Mouse (Mus musculus) erythroblast, embryonic 14.5 days (primary cell): ENCODE data around the gene Trappc2l. TPM values are rescaled to one million over a fixed set of nuclear protein-coding genes. Genes with fewer than 3 reads are reported as not detected.

Experiments
- H3K27me3 ChIP-seq: 2 replicates; pipeline ENCODE4 v1.6.1; 2012; ENCODE audit warnings: inconsistent platforms; ENCODE audit not compliant: control insufficient read depth
- H3K36me3 ChIP-seq: 2 replicates; pipeline ENCODE4 v1.6.1; 2012; ENCODE audit warnings: mild to moderate bottlenecking, inconsistent platforms; ENCODE audit not compliant: control insufficient read depth
- H3K4me1 ChIP-seq: 2 replicates; pipeline ENCODE4 v1.6.1; 2012; ENCODE audit warnings: inconsistent platforms; ENCODE audit not compliant: control insufficient read depth
- H3K4me3 ChIP-seq: replicated peaks from 2 replicates; pipeline ENCODE3; 2012; ENCODE audit warnings: moderate library complexity, mild to moderate bottlenecking, inconsistent platforms
- H3K9me3 ChIP-seq: 2 replicates; pipeline ENCODE4 v1.6.1; 2012; ENCODE audit warnings: low read length, inconsistent platforms, mixed read lengths; ENCODE audit not compliant: control insufficient read depth
- GATA1 ChIP-seq: IDR thresholded peaks from 2 replicates; pipeline ENCODE4 v1.6.1; 2012; ENCODE audit warnings: low read length, inconsistent platforms, mixed read lengths
- TAL1 ChIP-seq: IDR thresholded peaks from 3 replicates; pipeline ENCODE4 v1.6.1; 2012; ENCODE audit warnings: low read length, inconsistent platforms, mixed read lengths
- polyA plus RNA-seq: library from polyadenylated mRNA; stranded (reverse); fragments of >175 nt; gene quantifications from 2 replicates; pipeline ENCODE4 v1.2.3, GENCODE M21; 2012

Trappc2l gene
- polyA plus RNA-seq, 1 experiment: 0.16 TPM

GRCm38 (mm10) chr8:122593783-122594507, 17.5 kb upstream of the Trappc2l start:
- Histone ChIP-seq H3K9me3 (no peaks in the 10 kb centered on the region), H3K36me3 (no peaks in the 10 kb centered on the region; the same call in 1 of the 2 replicates), H3K4me3 (no peak overlapping the region), H3K4me1 (peaks cover 6% of the 10 kb centered on the region), H3K27me3 (no peaks in the 10 kb centered on the region)
- no peak for TF ChIP-seq GATA1
- no peak for TF ChIP-seq TAL1

DNA sequence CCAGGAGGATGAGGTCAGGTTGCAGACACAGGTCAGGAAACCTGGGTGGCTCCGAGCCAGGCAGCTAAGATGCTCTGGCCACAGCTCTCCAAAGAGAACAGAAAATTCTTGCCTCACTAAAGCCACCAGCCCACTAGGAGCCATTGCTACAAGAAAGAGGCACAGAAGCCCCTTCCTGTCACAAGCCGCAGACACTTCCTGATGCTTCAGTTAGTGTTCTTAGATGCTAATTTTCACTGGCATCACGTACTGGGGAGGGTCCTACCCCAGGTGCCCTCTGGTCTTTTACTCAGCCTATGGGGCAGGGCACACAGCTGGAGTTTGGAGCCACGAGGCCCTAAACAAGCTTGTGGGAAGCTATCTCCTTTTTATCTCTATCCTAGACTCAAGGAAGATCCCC, 15.4 kb upstream of the Trappc2l start:
- Histone ChIP-seq H3K4me3 (no peak overlapping the region), H3K4me1 (peaks cover 6% of the 10 kb centered on the region), H3K9me3 (no peaks in the 10 kb centered on the region), H3K36me3 (no peaks in the 10 kb centered on the region; the same call in 1 of the 2 replicates), H3K27me3 (no peaks in the 10 kb centered on the region)
- TF ChIP-seq GATA1: no peak
- TF ChIP-seq TAL1: no peak

DNA sequence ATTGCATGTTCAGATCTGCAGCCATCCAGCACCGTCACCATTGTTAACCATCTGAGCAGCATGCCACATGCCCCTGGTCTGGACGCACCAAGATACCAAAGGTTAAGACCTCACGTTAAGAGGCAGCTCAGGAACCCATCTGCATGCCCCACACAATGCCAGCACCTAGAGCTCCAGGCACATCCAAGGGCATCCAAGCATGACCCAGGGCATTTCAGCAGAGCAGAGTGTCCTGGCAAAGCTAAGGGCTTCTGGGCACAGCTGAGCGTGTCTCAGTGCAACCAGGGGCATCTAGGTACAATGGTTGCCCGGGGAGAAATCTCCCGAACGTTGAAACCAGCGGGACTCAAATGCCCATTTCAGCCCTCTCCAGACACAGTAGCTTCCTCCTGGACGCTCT, 10.8 kb upstream of the Trappc2l start:
- Histone ChIP-seq H3K27me3 (no peaks in the 10 kb centered on the region; the same call in 1 of the 2 replicates), H3K9me3 (no peaks in the 10 kb centered on the region), H3K4me3 (no peak overlapping the region), H3K36me3 (no peaks in the 10 kb centered on the region), H3K4me1 (no peaks in the 10 kb centered on the region)
- TF ChIP-seq GATA1 (no peak), TAL1 (no peak)

DNA sequence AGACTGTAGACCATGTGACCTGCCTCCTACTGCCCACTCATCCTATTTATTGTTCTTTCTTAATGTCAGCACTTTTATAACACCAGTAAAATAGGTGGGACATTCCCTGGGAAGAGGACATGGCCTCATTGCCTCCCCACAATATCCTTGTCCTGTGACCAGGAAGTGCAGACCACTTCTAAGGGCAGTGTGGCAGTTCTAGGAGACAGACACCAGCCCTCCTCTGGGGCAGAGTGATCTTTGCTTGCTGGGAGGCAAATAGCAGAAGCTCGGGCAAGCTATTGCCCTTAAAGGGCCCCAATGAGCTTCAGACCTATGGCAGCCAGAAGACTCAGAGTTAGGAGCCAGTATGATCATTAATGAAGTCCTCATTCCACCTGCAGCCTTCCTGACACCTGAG, 6.8 kb upstream of the Trappc2l start:
- H3K9me3 ChIP-seq: no peaks in the 10 kb centered on the region
- peaks cover 1% of the 10 kb centered on the region; the same call in 1 of the 2 replicates for H3K4me1 ChIP-seq
- TF ChIP-seq GATA1 (no peak), TAL1 (no peak)
- no peak overlapping the region for H3K4me3 ChIP-seq
- no peaks in the 10 kb centered on the region for H3K36me3 ChIP-seq
- H3K27me3 ChIP-seq: no peaks in the 10 kb centered on the region; the same call in 1 of the 2 replicates

- Histone ChIP-seq H3K36me3 (no peaks in the 10 kb centered on the region), H3K4me1 (peaks cover 2% of the 10 kb centered on the region), H3K4me3 (no peak overlapping the region), H3K9me3 (no peaks in the 10 kb centered on the region), H3K27me3 (no peaks in the 10 kb centered on the region; the same call in 1 of the 2 replicates)
- TF ChIP-seq TAL1: no peak
- TF ChIP-seq GATA1: no peak
These were observed 6.1 kb upstream of the Trappc2l start for GRCm38 (mm10) chr8:122605367-122605766.

- Histone ChIP-seq H3K9me3 (no peaks in the 10 kb centered on the region), H3K36me3 (no peaks in the 10 kb centered on the region), H3K27me3 (no peaks in the 10 kb centered on the region; the same call in 1 of the 2 replicates), H3K4me1 (peaks cover 12% of the 10 kb centered on the region), H3K4me3 (no peak overlapping the region)
- TF ChIP-seq TAL1: peak; percentile 36; the same call in 2 of the 3 replicates
- TF ChIP-seq GATA1: no peak
These were observed 4.6 kb upstream of the Trappc2l start for GRCm38 (mm10) chr8:122606810-122607209.

- no peaks in the 10 kb centered on the region for H3K9me3 ChIP-seq
- peaks cover 20% of the 10 kb centered on the region for H3K36me3 ChIP-seq
- peaks cover 27% of the 10 kb centered on the region for H3K4me1 ChIP-seq
- H3K27me3 ChIP-seq: no peaks in the 10 kb centered on the region
- no peak overlapping the region for H3K4me3 ChIP-seq
- TF ChIP-seq TAL1 (no peak), GATA1 (no peak)
These were observed 1.2 kb upstream of the Trappc2l start for GRCm38 (mm10) chr8:122610209-122610608.

DNA sequence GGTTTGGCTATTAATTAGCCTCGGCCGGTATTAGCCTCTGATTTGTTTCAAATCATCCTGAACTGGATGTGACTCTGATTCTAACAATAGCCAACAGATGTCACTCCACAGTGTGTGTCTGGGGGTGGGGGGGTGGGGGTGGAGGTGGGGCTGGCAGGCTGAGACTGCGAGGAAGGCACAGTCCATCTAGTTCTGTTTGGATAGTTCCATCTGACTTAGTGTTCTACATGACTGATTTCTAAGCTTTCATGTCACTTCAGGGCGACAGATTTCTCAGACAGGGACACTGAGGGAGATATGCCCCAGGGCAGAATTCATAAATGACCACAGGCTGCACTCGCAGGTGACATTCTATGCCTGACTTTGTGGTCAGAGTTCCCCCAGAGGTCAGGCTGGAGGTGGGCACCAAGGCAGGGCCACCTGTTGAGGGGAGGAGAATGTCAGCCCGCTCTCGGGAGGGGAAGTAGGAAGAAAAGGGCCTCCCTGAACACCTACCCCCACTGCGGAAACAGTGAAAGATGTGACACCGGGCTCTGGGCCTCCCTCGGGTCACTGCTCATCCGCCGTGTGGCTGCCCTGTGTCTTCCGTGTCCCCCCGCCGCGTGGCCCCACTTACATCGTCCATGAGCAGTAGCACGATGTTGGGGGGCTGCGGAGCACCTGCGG, 695 bp upstream of the Trappc2l start:
- H3K27me3 ChIP-seq: no peaks in the 10 kb centered on the region
- peaks cover 27% of the 10 kb centered on the region for H3K4me1 ChIP-seq
- H3K9me3 ChIP-seq: no peaks in the 10 kb centered on the region
- peak overlapping the region; percentile 76 for H3K4me3 ChIP-seq
- TF ChIP-seq GATA1 (no peak), TAL1 (no peak)
- peaks cover 24% of the 10 kb centered on the region for H3K36me3 ChIP-seq

GRCm38 (mm10) chr8:122616181-122616905, 4.9 kb downstream of the Trappc2l start:
- Histone ChIP-seq H3K9me3 (peaks cover 5% of the 10 kb centered on the region), H3K4me3 (no peak overlapping the region), H3K27me3 (no peaks in the 10 kb centered on the region; the same call in 1 of the 2 replicates), H3K36me3 (peaks cover 26% of the 10 kb centered on the region), H3K4me1 (peaks cover 53% of the 10 kb centered on the region)
- TF ChIP-seq TAL1 (no peak), GATA1 (no peak)
